Mouse (Mus musculus): ENCODE measurements around the gene Armc2. TPM values are rescaled to one million over a fixed set of nuclear protein-coding genes. Genes with fewer than 3 reads are reported as not detected.

The Armc2 gene
- polyA plus RNA-seq (2012; rRNA removed) = 7.8 and 10.2 TPM in 2 replicates

GRCm38 (mm10) chr10:42018016-42018949 is at the start of gene Armc2:
Armc2 (minus strand) TSS chr10:42018442.
- peak; percentile 68; the same call in 1 of the 2 replicates for TF ChIP-seq POLR2A (IDR thresholded peaks at IDR 0.05; ENCODE audit: borderline replicate concordance, extremely low read depth, insufficient read depth, insufficient read length, poor library complexity, severe bottlenecking)
- TF ChIP-seq CTCF (IDR thresholded peaks at IDR 0.05; ENCODE audit: borderline replicate concordance, extremely low read depth, insufficient read depth, insufficient read length) = no peak
- DNase-seq (ENCODE audit: low read depth) = peak; percentile 88

GRCm38 (mm10) chr10:42064446-42064845 is 46.2 kb upstream of the Armc2 start:
- TF ChIP-seq CTCF (IDR thresholded peaks at IDR 0.05; ENCODE audit: borderline replicate concordance, extremely low read depth, insufficient read depth, insufficient read length) (no peak), POLR2A (IDR thresholded peaks at IDR 0.05; ENCODE audit: borderline replicate concordance, extremely low read depth, insufficient read depth, insufficient read length, poor library complexity, severe bottlenecking) (no peak)
- DNase-seq (ENCODE audit: low read depth) = no peak

- DNase-seq (ENCODE audit: low read depth) = no peak
- no peak for TF ChIP-seq CTCF (IDR thresholded peaks at IDR 0.05; ENCODE audit: borderline replicate concordance, extremely low read depth, insufficient read depth, insufficient read length)
- no peak for TF ChIP-seq POLR2A (IDR thresholded peaks at IDR 0.05; ENCODE audit: borderline replicate concordance, extremely low read depth, insufficient read depth, insufficient read length, poor library complexity, severe bottlenecking)
These were observed 41.3 kb upstream of the Armc2 start for GRCm38 (mm10) chr10:42059522-42059921.

- TF ChIP-seq CTCF (IDR thresholded peaks at IDR 0.05; ENCODE audit: borderline replicate concordance, extremely low read depth, insufficient read depth, insufficient read length) (no peak), POLR2A (IDR thresholded peaks at IDR 0.05; ENCODE audit: borderline replicate concordance, extremely low read depth, insufficient read depth, insufficient read length, poor library complexity, severe bottlenecking) (no peak)
- no peak for DNase-seq (ENCODE audit: low read depth)
These were observed 39.5 kb upstream of the Armc2 start for GRCm38 (mm10) chr10:42057746-42058145.

GRCm38 (mm10) chr10:42057231-42057601 is 39.0 kb upstream of the Armc2 start:
- no peak for DNase-seq (ENCODE audit: low read depth)
- no peak for TF ChIP-seq CTCF (IDR thresholded peaks at IDR 0.05; ENCODE audit: borderline replicate concordance, extremely low read depth, insufficient read depth, insufficient read length)
- TF ChIP-seq POLR2A (IDR thresholded peaks at IDR 0.05; ENCODE audit: borderline replicate concordance, extremely low read depth, insufficient read depth, insufficient read length, poor library complexity, severe bottlenecking) = no peak

- no peak for DNase-seq (ENCODE audit: low read depth)
- TF ChIP-seq POLR2A (IDR thresholded peaks at IDR 0.05; ENCODE audit: borderline replicate concordance, extremely low read depth, insufficient read depth, insufficient read length, poor library complexity, severe bottlenecking) (no peak), CTCF (IDR thresholded peaks at IDR 0.05; ENCODE audit: borderline replicate concordance, extremely low read depth, insufficient read depth, insufficient read length) (no peak)
These were observed 38.4 kb upstream of the Armc2 start for GRCm38 (mm10) chr10:42056486-42057230.

- TF ChIP-seq POLR2A (IDR thresholded peaks at IDR 0.05; ENCODE audit: borderline replicate concordance, extremely low read depth, insufficient read depth, insufficient read length, poor library complexity, severe bottlenecking) = no peak
- no peak for TF ChIP-seq CTCF (IDR thresholded peaks at IDR 0.05; ENCODE audit: borderline replicate concordance, extremely low read depth, insufficient read depth, insufficient read length)
These were observed 37.3 kb upstream of the Armc2 start for GRCm38 (mm10) chr10:42055224-42056165.

GRCm38 (mm10) chr10:42051069-42051468 is 32.8 kb upstream of the Armc2 start:
- TF ChIP-seq CTCF (IDR thresholded peaks at IDR 0.05; ENCODE audit: borderline replicate concordance, extremely low read depth, insufficient read depth, insufficient read length) = no peak
- no peak for TF ChIP-seq POLR2A (IDR thresholded peaks at IDR 0.05; ENCODE audit: borderline replicate concordance, extremely low read depth, insufficient read depth, insufficient read length, poor library complexity, severe bottlenecking)
- no peak for DNase-seq (ENCODE audit: low read depth)

More at GRCm38 (mm10) chr10:42055224-42056165, 37.3 kb upstream of the Armc2 start:
- DNase-seq (ENCODE audit: low read depth) = no peak

GRCm38 (mm10) chr10:42048648-42049047 is 30.4 kb upstream of the Armc2 start:
- TF ChIP-seq CTCF (IDR thresholded peaks at IDR 0.05; ENCODE audit: borderline replicate concordance, extremely low read depth, insufficient read depth, insufficient read length) (no peak), POLR2A (IDR thresholded peaks at IDR 0.05; ENCODE audit: borderline replicate concordance, extremely low read depth, insufficient read depth, insufficient read length, poor library complexity, severe bottlenecking) (no peak)
- no peak for DNase-seq (ENCODE audit: low read depth)

- DNase-seq (ENCODE audit: low read depth) = no peak
- TF ChIP-seq POLR2A (IDR thresholded peaks at IDR 0.05; ENCODE audit: borderline replicate concordance, extremely low read depth, insufficient read depth, insufficient read length, poor library complexity, severe bottlenecking) = no peak
- TF ChIP-seq CTCF (IDR thresholded peaks at IDR 0.05; ENCODE audit: borderline replicate concordance, extremely low read depth, insufficient read depth, insufficient read length) = no peak
These were observed 26.3 kb upstream of the Armc2 start for GRCm38 (mm10) chr10:42044574-42044973.
